Mouse (Mus musculus): ENCODE measurements at regions not wholly inside any gene's neighbourhood (a gene's known extent, or its start where the extent isn't known, plus 50 kb on each side); places are given as distances from the start of the nearest gene placed in this dataset.

DNA sequence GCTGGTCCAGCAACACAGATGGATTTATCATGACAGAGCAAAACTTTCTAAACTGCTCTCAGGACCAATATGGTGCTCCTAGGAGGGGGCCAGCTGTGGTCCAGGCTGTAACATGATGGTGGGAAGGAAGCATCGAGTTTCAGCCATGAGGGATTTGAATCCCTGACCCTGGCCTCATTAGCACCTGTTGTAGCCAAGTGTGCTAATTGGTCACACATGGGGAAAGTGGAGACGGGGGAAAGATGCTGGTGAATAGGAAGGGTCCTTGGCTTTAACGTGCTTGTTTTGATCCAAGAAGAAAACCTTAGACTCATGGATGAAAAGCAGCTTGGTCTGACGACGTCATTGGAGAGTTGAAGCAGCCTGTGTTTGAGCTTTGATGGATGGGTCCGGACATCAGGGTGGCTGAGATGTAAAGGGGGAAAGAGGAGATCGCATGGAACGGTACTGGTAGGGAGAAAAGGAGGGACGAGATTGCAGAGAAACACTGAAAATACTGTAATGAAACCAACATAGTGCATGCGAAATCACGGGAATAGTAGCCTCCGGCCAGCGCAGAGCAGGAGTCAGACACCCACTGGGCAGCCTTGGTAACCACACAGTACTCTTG, 304.9 kb downstream of the Gm11011 start:
- no peak for TF ChIP-seq CTCF (IDR thresholded peaks at IDR 0.05)
- no peak for TF ChIP-seq POLR2A (IDR thresholded peaks at IDR 0.05; ENCODE audit: insufficient read depth, low read depth, low read length)

Measured in heart, adult 2 months (tissue).